Mouse (Mus musculus) brain, adult 2 months (tissue): ENCODE results near the gene Supt5.

Experiments used
- DNase-seq: peaks from one replicate; pipeline ENCODE4 v3.0.0; 2011; ENCODE audit warnings: low read depth, low spot score

The Supt5 gene

GRCm38 (mm10) chr7:28375176-28375921, 36.8 kb upstream of the Supt5 start:
- peak; percentile 83 for DNase-seq

DNA sequence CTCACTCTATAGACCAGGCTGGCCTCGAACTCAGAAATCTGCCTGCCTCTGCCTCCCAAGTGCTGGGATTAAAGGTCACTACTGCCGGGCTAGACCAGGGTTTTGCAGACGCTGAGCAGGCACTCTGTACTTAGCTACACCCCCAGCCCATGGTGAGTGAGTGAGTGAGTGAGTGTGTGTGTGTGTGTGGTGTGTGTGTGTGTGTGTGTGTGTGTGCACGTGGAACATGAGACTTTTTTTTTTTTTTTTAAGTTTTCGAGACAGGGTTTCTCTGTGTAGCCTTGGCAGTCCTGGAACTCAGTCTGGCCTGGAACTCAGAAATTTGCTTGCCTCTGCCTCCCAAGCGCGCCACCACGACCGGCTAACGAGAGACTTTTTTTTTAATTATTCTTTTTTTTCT, 36.1 kb upstream of the Supt5 start:
- DNase-seq = no peak

- no peak for DNase-seq
Measured at GRCm38 (mm10) chr7:28373891-28374495, 35.4 kb upstream of the Supt5 start.

DNA sequence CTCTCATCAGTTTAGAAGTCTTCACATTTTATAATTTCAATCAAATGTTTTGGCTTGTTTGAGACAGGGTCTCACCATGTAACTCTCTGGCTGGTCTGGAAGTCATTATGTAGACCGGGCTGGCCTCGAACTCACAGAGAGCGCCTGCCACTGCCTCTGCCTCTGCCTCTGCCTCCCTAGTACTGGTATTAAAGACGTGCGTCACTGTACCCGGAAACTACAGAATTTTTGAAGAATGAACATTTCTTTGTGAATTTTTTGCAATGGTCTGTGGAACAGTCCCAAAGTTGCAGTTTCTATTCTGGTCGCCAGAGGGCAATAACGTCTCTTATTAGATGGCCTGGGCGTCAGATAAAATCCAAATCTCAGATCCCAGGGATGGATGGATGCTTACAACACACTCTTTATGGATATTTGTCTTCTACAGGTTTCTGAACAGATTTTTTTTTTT, 34.6 kb upstream of the Supt5 start:
- peak; percentile 93 for DNase-seq

DNA sequence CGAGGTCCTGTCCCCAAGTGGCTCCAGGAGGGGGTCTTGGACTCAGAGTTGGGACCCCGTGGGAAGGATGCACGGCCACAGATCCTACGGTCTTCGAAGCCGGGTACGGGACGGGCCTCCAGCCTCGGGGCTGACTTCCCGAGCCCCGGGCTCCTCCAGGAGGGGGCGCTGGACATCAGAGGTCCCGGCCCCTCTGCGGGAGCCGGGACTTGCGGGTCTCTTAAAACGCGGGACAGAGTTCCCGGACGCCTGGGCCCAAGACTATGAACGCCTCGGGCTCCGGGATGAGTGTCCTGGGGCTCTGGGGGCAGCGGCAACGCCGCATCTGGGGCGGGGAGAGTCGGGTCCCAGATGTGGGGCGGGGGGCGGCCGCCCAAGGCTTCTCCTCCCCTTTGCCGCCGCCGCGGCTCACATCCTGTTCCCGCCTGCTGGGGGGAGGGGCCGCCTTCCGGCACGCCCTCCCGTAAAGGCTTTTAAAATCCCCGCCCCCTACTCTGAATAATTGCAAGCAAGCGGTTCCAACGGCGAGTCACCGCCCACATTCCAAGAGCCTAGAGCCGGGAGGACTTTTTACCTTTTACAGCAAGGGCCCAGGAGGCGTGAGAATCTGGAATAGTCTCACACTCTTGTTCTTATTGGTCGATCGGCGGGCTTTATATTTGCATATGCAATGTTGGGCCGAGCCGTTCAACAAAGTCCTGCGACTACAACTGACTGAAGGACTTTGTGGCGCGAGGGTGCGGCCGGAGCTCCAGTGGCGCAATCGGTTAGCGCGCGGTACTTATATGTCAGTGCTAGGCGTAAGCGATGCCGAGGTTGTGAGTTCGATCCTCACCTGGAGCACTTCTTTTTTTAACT, 33.9 kb upstream of the Supt5 start, which contains the start of gene Plekhg2:
Plekhg2 (minus strand) TSS at position 349 of the 858 bp plus-strand sequence.
- peak; percentile 96 for DNase-seq

DNA sequence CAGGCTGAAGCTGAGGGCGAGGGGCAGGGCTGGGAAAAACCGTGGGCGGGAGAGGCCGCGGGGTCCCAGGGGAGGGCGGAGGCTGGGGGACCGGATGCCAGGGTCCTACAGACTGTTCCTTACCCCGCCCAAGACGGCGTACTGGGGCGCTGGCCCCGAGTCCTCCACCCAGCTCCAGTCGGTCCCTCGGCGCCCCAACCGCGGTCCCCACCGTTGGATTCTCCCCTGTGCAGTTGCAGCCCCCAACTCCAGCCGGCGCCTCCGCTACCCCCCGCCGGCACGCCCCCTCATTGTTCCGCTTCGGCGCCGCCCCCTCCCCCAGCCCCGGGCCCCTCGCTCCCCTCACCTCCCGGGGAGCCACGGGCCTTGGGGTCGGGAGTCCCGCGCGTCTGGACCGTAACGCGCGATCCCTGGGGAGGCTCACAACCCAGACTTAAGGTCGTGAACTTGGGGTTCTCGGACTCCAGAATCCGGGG, 33.0 kb upstream of the Supt5 start:
- DNase-seq = no peak

DNA sequence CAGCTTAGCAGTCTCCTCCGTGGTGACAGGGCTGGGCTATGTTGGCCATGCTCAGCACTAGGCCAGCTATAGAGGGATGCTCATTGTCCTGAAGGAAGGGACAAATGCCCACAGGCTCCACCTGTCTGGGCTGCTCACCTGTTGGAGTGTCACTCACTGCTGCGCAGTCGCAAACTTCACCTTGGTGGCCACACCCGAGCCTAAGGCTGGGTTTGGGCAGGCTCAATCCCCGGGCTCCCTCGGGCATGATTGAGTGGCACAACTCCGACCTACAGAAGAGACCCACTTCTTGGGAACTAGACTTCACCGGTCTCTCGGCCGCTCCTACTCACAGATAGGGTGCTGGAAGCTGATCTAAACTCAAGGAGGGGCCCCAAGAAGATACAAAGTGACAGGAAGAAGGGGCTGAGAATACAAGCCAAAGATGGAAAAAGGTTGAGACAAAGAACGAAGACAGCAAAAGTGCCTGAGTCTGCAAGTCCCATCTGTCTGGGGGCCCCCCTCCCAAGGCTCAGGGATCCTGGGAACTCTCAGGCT, 32.5 kb upstream of the Supt5 start:
- no peak for DNase-seq

DNA sequence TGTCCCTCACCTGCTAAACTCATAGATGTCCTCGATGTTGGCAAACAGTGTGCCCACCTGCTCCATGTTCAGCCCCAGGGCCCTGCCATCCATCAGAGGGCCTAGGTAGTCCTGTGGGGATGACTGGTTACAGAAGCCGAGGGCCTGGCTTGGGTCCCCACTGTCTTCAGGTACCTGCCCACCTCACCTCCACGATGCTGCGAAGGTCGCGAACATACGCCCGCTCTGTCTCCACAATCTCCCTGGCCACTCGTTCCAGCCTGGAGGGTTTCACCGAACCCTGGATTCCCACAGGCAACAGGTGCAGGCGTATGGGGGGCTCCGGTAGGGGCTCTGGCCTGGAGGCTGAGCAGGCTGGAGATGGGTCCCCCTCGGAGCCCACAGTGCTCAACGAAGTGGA, 31.5 kb upstream of the Supt5 start:
- DNase-seq = no peak

- no peak for DNase-seq
Measured at GRCm38 (mm10) chr7:28368276-28368920, 29.9 kb upstream of the Supt5 start.

GRCm38 (mm10) chr7:28367663-28368275, 29.2 kb upstream of the Supt5 start:
- no peak for DNase-seq

- DNase-seq = no peak
Measured at GRCm38 (mm10) chr7:28362441-28363060, 24.0 kb upstream of the Supt5 start.

- DNase-seq = no peak
Measured at GRCm38 (mm10) chr7:28361647-28362341, 23.2 kb upstream of the Supt5 start.

DNA sequence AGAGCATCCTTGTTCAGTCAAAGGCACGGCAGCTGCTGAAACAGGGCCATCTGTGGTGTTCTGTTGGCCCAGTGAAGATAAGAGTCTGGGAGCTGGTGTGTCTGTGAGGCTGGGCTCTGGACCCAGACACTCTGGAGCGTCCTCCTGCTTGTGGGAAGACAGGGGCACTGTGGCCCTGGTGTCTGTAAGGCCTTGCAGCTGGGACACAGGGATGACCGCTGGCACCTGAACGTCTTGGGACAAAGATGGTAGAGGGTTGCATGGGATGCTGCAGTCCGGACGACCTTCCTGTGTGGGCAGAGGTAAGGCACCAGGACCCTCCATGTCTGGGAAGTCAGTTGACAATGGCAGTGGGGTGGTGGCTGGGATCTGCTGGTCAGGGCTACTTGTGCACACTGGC, 21.7 kb upstream of the Supt5 start:
- no peak for DNase-seq

- no peak for DNase-seq
Measured at GRCm38 (mm10) chr7:28359854-28360253, 21.3 kb upstream of the Supt5 start.

- DNase-seq = no peak
Measured at GRCm38 (mm10) chr7:28358431-28358830, 19.9 kb upstream of the Supt5 start.

- DNase-seq = no peak
Measured at GRCm38 (mm10) chr7:28357984-28358383, 19.4 kb upstream of the Supt5 start.

GRCm38 (mm10) chr7:28356981-28357380, 18.4 kb upstream of the Supt5 start:
- no peak for DNase-seq

GRCm38 (mm10) chr7:28355221-28355620, 16.7 kb upstream of the Supt5 start:
- no peak for DNase-seq

DNA sequence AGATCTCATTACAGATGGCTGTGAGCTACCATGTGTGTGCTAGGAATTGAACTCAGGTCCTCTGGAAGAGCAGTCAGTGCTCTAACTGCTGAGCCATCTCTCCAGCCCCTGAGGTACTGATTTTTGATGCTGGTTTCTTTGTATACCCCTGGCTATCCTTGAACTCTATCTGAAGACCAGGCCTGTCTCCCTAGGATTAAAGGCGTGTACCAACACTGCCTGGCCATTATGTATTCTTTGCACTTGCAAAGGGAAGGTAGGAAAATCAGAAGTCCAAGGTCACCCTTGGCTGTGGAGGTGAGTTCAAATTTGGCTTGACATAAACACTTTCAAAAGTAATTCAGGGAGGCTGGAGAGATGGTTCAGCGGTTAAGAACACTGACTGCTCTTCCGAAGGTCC, 16.1 kb upstream of the Supt5 start:
- no peak for DNase-seq

GRCm38 (mm10) chr7:28354113-28354581, 15.6 kb upstream of the Supt5 start:
- DNase-seq = no peak
